Mouse (Mus musculus) CD4-positive helper T cell, adult 2 months (primary cell): ENCODE results near the gene Ybx3.

Source experiments
- DNase-seq: peaks from one replicate; pipeline ENCODE4 v3.0.0-alpha.2; 2012; ENCODE audit warnings: low read depth, missing footprints, low spot score

The Ybx3 gene

GRCm38 (mm10) chr6:131385469-131385868, 2.8 kb downstream of the Ybx3 start:
- no peak for DNase-seq

GRCm38 (mm10) chr6:131383713-131384330, 4.5 kb downstream of the Ybx3 start:
- no peak for DNase-seq

- DNase-seq: no peak
Measured at GRCm38 (mm10) chr6:131382984-131383337, 5.3 kb downstream of the Ybx3 start.

- no peak for DNase-seq
Measured at GRCm38 (mm10) chr6:131382232-131382983, 5.9 kb downstream of the Ybx3 start.

- DNase-seq: no peak
Measured at GRCm38 (mm10) chr6:131378858-131379428, 9.3 kb downstream of the Ybx3 start.

- no peak for DNase-seq
Measured at GRCm38 (mm10) chr6:131377378-131377777, 10.9 kb downstream of the Ybx3 start.

GRCm38 (mm10) chr6:131374594-131375340, 13.5 kb downstream of the Ybx3 start:
- no peak for DNase-seq

GRCm38 (mm10) chr6:131373160-131373559, 15.1 kb downstream of the Ybx3 start:
- peak; percentile 53 for DNase-seq

GRCm38 (mm10) chr6:131370767-131371166, 17.5 kb downstream of the Ybx3 start:
- DNase-seq: no peak

- DNase-seq: no peak
Measured at GRCm38 (mm10) chr6:131369866-131370616, 18.2 kb downstream of the Ybx3 start.

GRCm38 (mm10) chr6:131367101-131367500, 21.2 kb downstream of the Ybx3 start:
- DNase-seq: peak; percentile 45

- no peak for DNase-seq
Measured at GRCm38 (mm10) chr6:131364353-131364752, 23.9 kb downstream of the Ybx3 start.

- no peak for DNase-seq
Measured at GRCm38 (mm10) chr6:131362987-131363765, 25.1 kb downstream of the Ybx3 start.

GRCm38 (mm10) chr6:131360693-131361092, 27.6 kb downstream of the Ybx3 start:
- peak; percentile 19 for DNase-seq

- DNase-seq: no peak
Measured at GRCm38 (mm10) chr6:131359543-131359942, 28.7 kb downstream of the Ybx3 start.

- no peak for DNase-seq
Measured at GRCm38 (mm10) chr6:131354913-131355312, 33.4 kb downstream of the Ybx3 start.

- DNase-seq: peak; percentile 90
Measured at GRCm38 (mm10) chr6:131353352-131353919, 34.8 kb downstream of the Ybx3 start, which contains the start of gene Styk1. Gene Styk1 (minus strand): TSS chr6:131353597.

GRCm38 (mm10) chr6:131347026-131347425, 41.2 kb downstream of the Ybx3 start:
- DNase-seq: no peak

GRCm38 (mm10) chr6:131344346-131344745, 43.9 kb downstream of the Ybx3 start:
- no peak for DNase-seq

GRCm38 (mm10) chr6:131340082-131340481, 48.2 kb downstream of the Ybx3 start:
- DNase-seq: no peak
